Mouse (Mus musculus): Measurements from ENCODE around the gene Ptgis. TPM values are rescaled to one million over a fixed set of nuclear protein-coding genes. Genes with fewer than 3 reads are reported as not detected.

The Ptgis gene
- polyA plus RNA-seq, 1 experiment from 2014 or later, result 18.2 TPM

- no peak for ATAC-seq (ENCODE audit: insufficient read depth, low FRiP score, low read depth)
- H3K4me3 ChIP-seq (replicated peaks), result no peak overlapping the region
- WGBS, result 85% methylated on average over 4 of the region's 4 CpGs
- H3K27ac ChIP-seq, result no peak overlapping the region
- H3K9me3 ChIP-seq, result no peaks in the 10 kb centered on the region
- H3K36me3 ChIP-seq, result no peaks in the 10 kb centered on the region
- H3K27me3 ChIP-seq (replicated peaks), result no peaks in the 10 kb centered on the region
- no peak overlapping the region for H3K4me2 ChIP-seq
- H3K9ac ChIP-seq, result no peak overlapping the region
- peaks cover 12% of the 10 kb centered on the region; the same call in 1 of the 2 replicates for H3K4me1 ChIP-seq
These were observed 80.7 kb downstream of the Ptgis start for GRCm38 (mm10) chr2:167159721-167160120.

GRCm38 (mm10) chr2:167158780-167159179 is 81.6 kb downstream of the Ptgis start:
- H3K9ac ChIP-seq, result no peak overlapping the region
- H3K27me3 ChIP-seq (replicated peaks), result no peaks in the 10 kb centered on the region
- ATAC-seq (ENCODE audit: insufficient read depth, low FRiP score, low read depth), result no peak
- no peak overlapping the region for H3K4me3 ChIP-seq (replicated peaks)
- no peak overlapping the region for H3K27ac ChIP-seq
- H3K36me3 ChIP-seq, result no peaks in the 10 kb centered on the region
- peaks cover 12% of the 10 kb centered on the region; the same call in 1 of the 2 replicates for H3K4me1 ChIP-seq
- H3K4me2 ChIP-seq, result no peak overlapping the region
- H3K9me3 ChIP-seq, result no peaks in the 10 kb centered on the region
- 79% methylated on average over 5 of the region's 5 CpGs for WGBS

- WGBS, result 44% methylated on average over 9 of the region's 9 CpGs
- Histone ChIP-seq H3K4me3 (replicated peaks) (no peak overlapping the region), H3K9ac (no peak overlapping the region), H3K9me3 (no peaks in the 10 kb centered on the region), H3K27ac (peak overlapping the region; percentile 70), H3K27me3 (replicated peaks) (no peaks in the 10 kb centered on the region), H3K4me1 (peaks cover 8% of the 10 kb centered on the region; the same call in 1 of the 2 replicates), H3K4me2 (no peak overlapping the region), H3K36me3 (no peaks in the 10 kb centered on the region)
- ATAC-seq (ENCODE audit: insufficient read depth, low FRiP score, low read depth), result no peak
These were observed 84.2 kb downstream of the Ptgis start for GRCm38 (mm10) chr2:167156118-167156715.

GRCm38 (mm10) chr2:167155541-167155973 is 84.8 kb downstream of the Ptgis start:
- no peak overlapping the region for H3K9ac ChIP-seq
- ATAC-seq (ENCODE audit: insufficient read depth, low FRiP score, low read depth), result peak; percentile 69
- H3K27ac ChIP-seq, result peak overlapping the region; percentile 70

GRCm38 (mm10) chr2:167150880-167151279 is 89.5 kb downstream of the Ptgis start:
- Histone ChIP-seq H3K4me2 (no peak overlapping the region), H3K27ac (no peak overlapping the region), H3K9ac (no peak overlapping the region), H3K36me3 (no peaks in the 10 kb centered on the region), H3K4me3 (replicated peaks) (no peak overlapping the region), H3K4me1 (peaks cover 7% of the 10 kb centered on the region; the same call in 1 of the 2 replicates), H3K9me3 (no peaks in the 10 kb centered on the region), H3K27me3 (replicated peaks) (no peaks in the 10 kb centered on the region)
- no peak for ATAC-seq (ENCODE audit: insufficient read depth, low FRiP score, low read depth)
- 87% methylated on average over 6 of the region's 6 CpGs for WGBS

More at GRCm38 (mm10) chr2:167155541-167155973, 84.8 kb downstream of the Ptgis start:
- Histone ChIP-seq H3K27me3 (replicated peaks) (no peaks in the 10 kb centered on the region), H3K9me3 (no peaks in the 10 kb centered on the region), H3K4me2 (no peak overlapping the region), H3K4me1 (peaks cover 8% of the 10 kb centered on the region; the same call in 1 of the 2 replicates), H3K4me3 (replicated peaks) (no peak overlapping the region), H3K36me3 (no peaks in the 10 kb centered on the region)
- WGBS, result 41% methylated on average over 4 of the region's 4 CpGs

GRCm38 (mm10) chr2:167150135-167150534 is 90.3 kb downstream of the Ptgis start:
- H3K4me3 ChIP-seq (replicated peaks), result no peak overlapping the region
- 0 out of 2 replicates have a peak, but pooled peaks cover 2% of the 10 kb centered on the region for H3K27me3 ChIP-seq (replicated peaks)
- no peaks in the 10 kb centered on the region for H3K9me3 ChIP-seq
- no peaks in the 10 kb centered on the region for H3K4me1 ChIP-seq
- 91% methylated on average over 7 of the region's 7 CpGs for WGBS
- no peak for ATAC-seq (ENCODE audit: insufficient read depth, low FRiP score, low read depth)
- no peaks in the 10 kb centered on the region for H3K36me3 ChIP-seq
- no peak overlapping the region for H3K9ac ChIP-seq
- H3K27ac ChIP-seq, result no peak overlapping the region
- no peak overlapping the region for H3K4me2 ChIP-seq

- H3K27ac ChIP-seq, result no peak overlapping the region
- H3K9ac ChIP-seq, result no peak overlapping the region
- ATAC-seq (ENCODE audit: insufficient read depth, low FRiP score, low read depth), result no peak
- no peaks in the 10 kb centered on the region for H3K9me3 ChIP-seq
- H3K27me3 ChIP-seq (replicated peaks), result 0 out of 2 replicates have a peak, but pooled peaks cover 3% of the 10 kb centered on the region
- 0 out of 2 replicates have a peak, but pooled peaks cover 3% of the 10 kb centered on the region for H3K4me1 ChIP-seq
- H3K4me2 ChIP-seq, result no peak overlapping the region
- no peaks in the 10 kb centered on the region for H3K36me3 ChIP-seq
- no peak overlapping the region for H3K4me3 ChIP-seq (replicated peaks)
- 77% methylated on average over 6 of the region's 6 CpGs for WGBS
These were observed 91.4 kb downstream of the Ptgis start for GRCm38 (mm10) chr2:167149035-167149434.

GRCm38 (mm10) chr2:167147708-167148107 is 92.7 kb downstream of the Ptgis start:
- Histone ChIP-seq H3K9me3 (no peaks in the 10 kb centered on the region), H3K27ac (no peak overlapping the region), H3K4me2 (no peak overlapping the region), H3K27me3 (replicated peaks) (0 out of 2 replicates have a peak, but pooled peaks cover 3% of the 10 kb centered on the region), H3K9ac (no peak overlapping the region), H3K36me3 (no peaks in the 10 kb centered on the region), H3K4me1 (0 out of 2 replicates have a peak, but pooled peaks cover 3% of the 10 kb centered on the region), H3K4me3 (replicated peaks) (no peak overlapping the region)
- ATAC-seq (ENCODE audit: insufficient read depth, low FRiP score, low read depth), result no peak
- 74% methylated on average over 8 of the region's 8 CpGs for WGBS

- WGBS, result 60% methylated on average over 5 of the region's 5 CpGs
- no peak for ATAC-seq (ENCODE audit: insufficient read depth, low FRiP score, low read depth)
These were observed 94.5 kb downstream of the Ptgis start for GRCm38 (mm10) chr2:167145904-167146303.

GRCm38 (mm10) chr2:167144439-167145307 is 95.7 kb downstream of the Ptgis start:
- Histone ChIP-seq H3K9ac (no peak overlapping the region), H3K27me3 (replicated peaks) (0 out of 2 replicates have a peak, but pooled peaks cover 3% of the 10 kb centered on the region), H3K4me2 (no peak overlapping the region), H3K9me3 (no peaks in the 10 kb centered on the region), H3K36me3 (no peaks in the 10 kb centered on the region), H3K27ac (no peak overlapping the region), H3K4me1 (0 out of 2 replicates have a peak, but pooled peaks cover 3% of the 10 kb centered on the region), H3K4me3 (replicated peaks) (no peak overlapping the region)
- ATAC-seq (ENCODE audit: insufficient read depth, low FRiP score, low read depth), result no peak
- WGBS, result 18% methylated on average over 14 of the region's 14 CpGs

More at GRCm38 (mm10) chr2:167145904-167146303, 94.5 kb downstream of the Ptgis start:
- Histone ChIP-seq H3K4me1 (0 out of 2 replicates have a peak, but pooled peaks cover 3% of the 10 kb centered on the region), H3K27me3 (replicated peaks) (0 out of 2 replicates have a peak, but pooled peaks cover 3% of the 10 kb centered on the region), H3K9me3 (no peaks in the 10 kb centered on the region), H3K36me3 (no peaks in the 10 kb centered on the region), H3K4me2 (no peak overlapping the region), H3K9ac (no peak overlapping the region), H3K4me3 (replicated peaks) (no peak overlapping the region), H3K27ac (no peak overlapping the region)

- 0 out of 2 replicates have a peak, but pooled peaks cover 3% of the 10 kb centered on the region for H3K27me3 ChIP-seq (replicated peaks)
- no peak overlapping the region for H3K9ac ChIP-seq
- H3K27ac ChIP-seq, result no peak overlapping the region
- 0 out of 2 replicates have a peak, but pooled peaks cover 3% of the 10 kb centered on the region for H3K4me1 ChIP-seq
- H3K4me3 ChIP-seq (replicated peaks), result no peak overlapping the region
- WGBS, result 70% methylated on average over 2 of the region's 2 CpGs
- no peaks in the 10 kb centered on the region for H3K9me3 ChIP-seq
- no peak overlapping the region for H3K4me2 ChIP-seq
- no peak for ATAC-seq (ENCODE audit: insufficient read depth, low FRiP score, low read depth)
- H3K36me3 ChIP-seq, result no peaks in the 10 kb centered on the region
These were observed 96.5 kb downstream of the Ptgis start for GRCm38 (mm10) chr2:167143914-167144313.
